Mouse (Mus musculus) thymus, postnatal 25 days (tissue): ENCODE measurements around the gene BC048507.
"Not testable (repeated sequence)": the region's sequence is repeated elsewhere in the genome, so short reads cannot be mapped to it uniquely, and the experiment has no call there.

Experiments used
- DNase-seq: peaks from one replicate; pipeline ENCODE4 v3.0.0; 2022

BC048507 gene

GRCm38 (mm10) chr13:67863026-67863425, at the start of gene BC048507:
TSS of gene BC048507 (plus strand) at chr13:67863326.
- DNase-seq = no peak

GRCm38 (mm10) chr13:67813710-67814660, 49.1 kb upstream of the BC048507 start, which contains the start of gene Zfp273:
TSS of gene Zfp273 (plus strand) at chr13:67813740.
- peak; percentile 77 for DNase-seq

- DNase-seq = no peak
These were observed 44.5 kb upstream of the BC048507 start for GRCm38 (mm10) chr13:67818636-67819035.

- peak; percentile 55 for DNase-seq
These were observed 32.2 kb upstream of the BC048507 start, which contains the start of gene Gm10037 for GRCm38 (mm10) chr13:67830911-67831336. TSS of gene Gm10037 (plus strand) at chr13:67831106.

- not testable (repeated sequence) for DNase-seq
These were observed 30.0 kb upstream of the BC048507 start for GRCm38 (mm10) chr13:67833137-67833536.

- no peak for DNase-seq
These were observed 19.4 kb upstream of the BC048507 start for GRCm38 (mm10) chr13:67843775-67844118.

- peak; percentile 47 for DNase-seq
These were observed 18.8 kb upstream of the BC048507 start for GRCm38 (mm10) chr13:67844119-67844852.

- no peak for DNase-seq
These were observed 18.3 kb upstream of the BC048507 start for GRCm38 (mm10) chr13:67844853-67845194.

- DNase-seq = no peak
These were observed 12.8 kb upstream of the BC048507 start for GRCm38 (mm10) chr13:67850361-67850760.

GRCm38 (mm10) chr13:67853130-67853529, 10.0 kb upstream of the BC048507 start:
- DNase-seq = no peak

- DNase-seq = no peak
These were observed 9.1 kb upstream of the BC048507 start for GRCm38 (mm10) chr13:67853983-67854382.

GRCm38 (mm10) chr13:67857317-67857716, 5.8 kb upstream of the BC048507 start:
- no peak for DNase-seq

- no peak for DNase-seq
These were observed 618 bp upstream of the BC048507 start for GRCm38 (mm10) chr13:67862508-67862907.

GRCm38 (mm10) chr13:67864764-67865350, 1.7 kb downstream of the BC048507 start:
- DNase-seq = no peak

- no peak for DNase-seq
These were observed 4.8 kb downstream of the BC048507 start for GRCm38 (mm10) chr13:67867899-67868298.

- not testable (repeated sequence) for DNase-seq
These were observed 13.0 kb downstream of the BC048507 start for GRCm38 (mm10) chr13:67876049-67876698.

- no peak for DNase-seq
These were observed 13.7 kb downstream of the BC048507 start for GRCm38 (mm10) chr13:67876699-67877254.

- no peak for DNase-seq
These were observed 20.8 kb downstream of the BC048507 start for GRCm38 (mm10) chr13:67883966-67884365.

GRCm38 (mm10) chr13:67909759-67910158, 46.6 kb downstream of the BC048507 start:
- no peak for DNase-seq
